Mouse (Mus musculus) brain, embryonic 14.5 days (tissue): ENCODE results near the gene Cryaa.

Experiments used
- CTCF ChIP-seq: fragments of 200-500 bp; IDR thresholded peaks from 2 replicates; pipeline ENCODE4 v1.5.1; 2012; ENCODE audit warnings: inconsistent platforms, mild to moderate bottlenecking, moderate library complexity, borderline replicate concordance; ENCODE audit not compliant: insufficient read depth, insufficient read length; ENCODE audit errors: extremely low read depth
- POLR2A ChIP-seq: fragments of 200-500 bp; IDR thresholded peaks from 2 replicates; pipeline ENCODE4 v1.6.1; 2012; ENCODE audit warnings: mild to moderate bottlenecking, inconsistent platforms, borderline replicate concordance; ENCODE audit not compliant: poor library complexity, insufficient read depth, insufficient read length, severe bottlenecking; ENCODE audit errors: extremely low read depth

DNA sequence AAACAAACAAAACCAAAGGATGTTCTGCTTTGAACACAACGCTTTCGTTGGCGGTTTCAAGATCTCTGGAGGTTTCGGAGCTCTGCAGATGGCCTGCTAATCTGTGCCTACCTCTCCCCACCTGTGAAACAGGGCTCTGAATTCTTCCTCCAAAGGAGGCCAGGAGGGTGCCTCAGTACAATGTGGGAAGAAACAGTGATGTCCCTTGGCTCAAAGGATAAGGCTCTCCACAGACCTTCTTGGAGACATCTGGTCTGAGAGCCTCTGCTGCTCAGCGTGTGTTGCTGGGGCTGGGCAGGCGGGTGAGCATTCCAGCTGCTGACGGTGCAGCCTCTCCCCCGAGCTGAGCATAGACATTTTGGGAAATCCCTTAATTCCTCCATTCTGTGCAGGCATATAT is at the start of gene Cryaa:
- TF ChIP-seq POLR2A (no peak), CTCF (no peak)
